Mouse (Mus musculus): ENCODE measurements around the gene Btla. TPM values are rescaled to one million over a fixed set of nuclear protein-coding genes. Genes with fewer than 3 reads are reported as not detected.

Gene Btla
- polyA plus RNA-seq, 1 experiment: not detected

DNA sequence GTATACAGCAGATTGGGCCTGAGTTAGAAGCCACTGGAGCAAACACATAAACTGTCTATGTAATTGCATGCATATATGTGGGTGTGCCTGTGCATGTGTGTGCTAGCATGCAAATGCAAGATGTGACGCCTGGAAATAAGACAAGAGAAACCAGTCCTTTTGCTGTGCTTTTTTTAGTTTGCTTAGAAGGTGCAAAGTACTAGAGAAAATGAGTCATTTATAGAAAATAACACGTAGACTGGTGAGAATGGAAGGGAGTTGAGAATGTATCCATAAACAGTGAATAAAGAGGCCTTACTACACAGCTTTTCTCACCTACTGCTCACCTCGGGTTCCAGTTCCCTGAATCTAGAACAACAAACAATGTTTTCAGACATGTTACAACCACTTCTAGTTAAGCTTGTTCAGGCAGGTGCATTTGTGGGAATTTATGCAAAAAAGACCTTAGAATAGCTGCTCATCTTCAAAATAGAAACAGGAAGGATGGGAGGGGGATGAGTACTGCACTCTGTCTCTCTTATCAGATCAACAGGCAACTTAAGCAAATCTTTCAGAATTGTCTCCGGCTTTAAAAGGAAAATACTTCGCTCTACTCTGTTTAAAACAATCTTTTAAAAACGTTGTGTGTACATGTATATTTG is 27.8 kb downstream of the Btla start:
- no peak for TF ChIP-seq GATA1 (IDR thresholded peaks at IDR 0.05; ENCODE audit: low read length)
- no peak for TF ChIP-seq TAL1 (IDR thresholded peaks at IDR 0.05; ENCODE audit: low read length)
- H3K36me3 ChIP-seq (ENCODE audit: control insufficient read depth): no peaks in the 10 kb centered on the region
- H3K9me3 ChIP-seq (ENCODE audit: control insufficient read depth, low read length): no peaks in the 10 kb centered on the region
- no peaks in the 10 kb centered on the region for H3K4me1 ChIP-seq (ENCODE audit: control insufficient read depth)
- no peak overlapping the region for H3K4me3 ChIP-seq (replicated peaks)
- H3K27me3 ChIP-seq (ENCODE audit: control insufficient read depth): no peaks in the 10 kb centered on the region

DNA sequence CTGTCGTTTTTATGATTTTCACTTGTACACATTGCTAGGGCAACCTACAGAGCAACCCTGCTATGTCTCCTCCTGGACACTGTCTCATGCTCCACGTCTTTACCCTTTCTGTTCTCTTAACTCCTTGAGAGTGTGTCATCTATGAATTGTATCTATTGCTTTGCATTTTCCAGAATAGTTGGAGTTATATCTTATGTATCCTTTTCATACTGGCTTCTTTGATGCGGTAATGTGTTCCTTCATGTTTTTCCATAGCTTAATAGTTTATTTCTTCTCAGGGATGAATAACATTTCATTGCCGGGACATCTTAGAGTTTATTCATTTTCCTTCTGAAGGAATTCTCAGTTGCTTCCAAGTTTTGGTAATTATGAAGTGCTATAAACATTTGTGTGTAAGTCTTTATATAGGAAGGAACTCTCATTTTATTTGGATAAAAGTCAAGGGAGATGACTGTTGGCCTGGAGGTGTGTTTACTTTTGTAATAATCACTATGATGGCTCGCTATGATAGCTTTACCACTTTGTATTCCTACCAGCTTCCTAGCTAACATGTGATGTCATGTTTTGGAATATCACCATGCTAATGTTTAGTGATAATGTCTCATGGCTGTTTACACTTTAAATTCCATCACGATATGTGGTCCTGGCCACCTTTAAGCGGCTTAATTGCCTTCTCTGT is 31.2 kb downstream of the Btla start:
- TF ChIP-seq GATA1 (IDR thresholded peaks at IDR 0.05; ENCODE audit: low read length) (no peak), TAL1 (IDR thresholded peaks at IDR 0.05; ENCODE audit: low read length) (no peak)

DNA sequence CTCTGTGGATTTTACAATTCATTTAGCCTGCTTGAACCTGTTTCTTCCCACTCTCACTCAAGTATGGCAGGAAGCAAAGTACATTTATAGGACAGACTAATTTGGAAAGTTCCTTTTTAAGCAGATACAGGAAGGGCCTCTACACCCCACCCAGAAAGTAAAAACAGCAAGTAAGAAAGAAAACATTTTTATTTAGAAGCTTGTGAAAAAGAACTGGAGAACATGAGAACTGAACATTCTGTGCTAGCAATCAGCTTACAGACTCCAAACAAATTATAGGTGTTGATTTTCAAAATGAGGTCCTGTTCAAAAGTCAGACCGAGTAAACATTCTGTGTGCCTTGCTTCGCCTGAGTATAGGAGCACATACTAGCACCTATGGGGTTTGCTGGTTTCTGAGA is 32.8 kb downstream of the Btla start:
- Histone ChIP-seq H3K4me3 (replicated peaks) (no peak overlapping the region), H3K36me3 (ENCODE audit: control insufficient read depth) (no peaks in the 10 kb centered on the region), H3K27me3 (ENCODE audit: control insufficient read depth) (no peaks in the 10 kb centered on the region), H3K9me3 (ENCODE audit: control insufficient read depth, low read length) (no peaks in the 10 kb centered on the region), H3K4me1 (ENCODE audit: control insufficient read depth) (no peaks in the 10 kb centered on the region)
- no peak for TF ChIP-seq GATA1 (IDR thresholded peaks at IDR 0.05; ENCODE audit: low read length)
- no peak for TF ChIP-seq TAL1 (IDR thresholded peaks at IDR 0.05; ENCODE audit: low read length)

More for the DNA sequence above, 31.2 kb downstream of the Btla start:
- Histone ChIP-seq H3K4me3 (replicated peaks) (no peak overlapping the region), H3K27me3 (ENCODE audit: control insufficient read depth) (no peaks in the 10 kb centered on the region), H3K36me3 (ENCODE audit: control insufficient read depth) (no peaks in the 10 kb centered on the region), H3K4me1 (ENCODE audit: control insufficient read depth) (no peaks in the 10 kb centered on the region), H3K9me3 (ENCODE audit: control insufficient read depth, low read length) (no peaks in the 10 kb centered on the region)

DNA sequence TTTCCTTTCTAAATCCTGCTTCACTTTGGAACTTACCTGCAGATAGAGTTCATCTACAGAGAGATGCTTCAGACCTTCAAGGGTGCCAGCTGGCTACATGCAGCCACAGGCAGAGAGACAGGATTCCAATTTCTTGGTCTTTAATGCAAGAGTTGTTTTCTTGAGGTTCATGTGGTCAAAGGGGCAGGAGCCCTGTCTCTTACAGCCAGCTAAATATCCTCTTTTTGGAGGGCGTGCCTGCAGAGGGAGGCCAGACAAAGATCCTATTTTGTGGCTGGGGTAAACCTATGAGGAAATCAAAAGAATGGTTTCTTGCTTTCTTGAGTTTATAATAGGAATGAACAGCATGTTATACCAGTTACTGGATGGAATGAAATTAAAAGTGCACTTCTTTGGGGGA is 33.5 kb downstream of the Btla start:
- no peaks in the 10 kb centered on the region for H3K4me1 ChIP-seq (ENCODE audit: control insufficient read depth)
- no peaks in the 10 kb centered on the region for H3K36me3 ChIP-seq (ENCODE audit: control insufficient read depth)
- no peaks in the 10 kb centered on the region for H3K9me3 ChIP-seq (ENCODE audit: control insufficient read depth, low read length)
- no peak overlapping the region for H3K4me3 ChIP-seq (replicated peaks)
- TF ChIP-seq GATA1 (IDR thresholded peaks at IDR 0.05; ENCODE audit: low read length): no peak
- no peak for TF ChIP-seq TAL1 (IDR thresholded peaks at IDR 0.05; ENCODE audit: low read length)
- H3K27me3 ChIP-seq (ENCODE audit: control insufficient read depth): no peaks in the 10 kb centered on the region

DNA sequence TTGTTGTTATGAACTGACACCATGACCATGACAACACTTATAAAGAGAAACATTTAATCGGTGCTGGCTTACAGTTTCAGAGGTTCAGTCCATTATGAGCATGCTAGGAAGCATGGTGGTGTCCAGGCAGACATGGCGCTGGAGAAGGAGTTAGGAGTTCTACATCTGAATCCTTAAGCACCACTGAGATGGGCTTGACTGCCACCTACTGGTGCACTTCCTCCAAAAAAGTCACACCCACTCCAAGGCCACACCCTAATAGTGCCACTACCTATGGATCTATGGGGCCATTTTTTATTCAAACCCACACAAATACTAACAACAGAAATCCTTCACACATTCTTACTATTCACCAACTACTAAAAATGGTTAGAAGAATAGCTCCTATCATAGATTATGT is 35.5 kb downstream of the Btla start:
- no peak overlapping the region for H3K4me3 ChIP-seq (replicated peaks)
- no peak for TF ChIP-seq GATA1 (IDR thresholded peaks at IDR 0.05; ENCODE audit: low read length)
- no peak for TF ChIP-seq TAL1 (IDR thresholded peaks at IDR 0.05; ENCODE audit: low read length)
- H3K9me3 ChIP-seq (ENCODE audit: control insufficient read depth, low read length): no peaks in the 10 kb centered on the region
- no peaks in the 10 kb centered on the region for H3K36me3 ChIP-seq (ENCODE audit: control insufficient read depth)
- H3K4me1 ChIP-seq (ENCODE audit: control insufficient read depth): no peaks in the 10 kb centered on the region
- H3K27me3 ChIP-seq (ENCODE audit: control insufficient read depth): no peaks in the 10 kb centered on the region

DNA sequence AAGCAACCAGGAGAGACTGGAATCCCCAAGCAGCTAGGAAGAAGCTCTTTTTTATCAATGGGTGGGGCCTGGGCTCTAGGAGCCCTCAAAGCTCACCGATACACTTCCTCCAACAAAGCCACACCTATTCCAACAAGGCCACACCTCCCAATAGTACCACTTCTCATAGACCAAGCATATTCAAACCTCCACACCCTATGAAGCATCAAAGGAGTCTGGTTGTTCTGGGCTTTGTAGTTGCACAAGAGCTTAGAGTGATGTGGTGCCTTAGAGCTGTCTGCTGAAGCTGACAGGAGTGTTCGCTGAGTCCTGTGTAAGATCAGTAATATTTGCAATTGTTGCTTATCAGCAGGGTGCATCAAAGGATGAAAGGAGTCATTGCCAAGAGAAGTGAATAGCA is 37.2 kb downstream of the Btla start:
- Histone ChIP-seq H3K27me3 (ENCODE audit: control insufficient read depth) (no peaks in the 10 kb centered on the region), H3K9me3 (ENCODE audit: control insufficient read depth, low read length) (no peaks in the 10 kb centered on the region), H3K36me3 (ENCODE audit: control insufficient read depth) (no peaks in the 10 kb centered on the region), H3K4me3 (replicated peaks) (no peak overlapping the region), H3K4me1 (ENCODE audit: control insufficient read depth) (no peaks in the 10 kb centered on the region)
- TF ChIP-seq GATA1 (IDR thresholded peaks at IDR 0.05; ENCODE audit: low read length) (no peak), TAL1 (IDR thresholded peaks at IDR 0.05; ENCODE audit: low read length) (no peak)

DNA sequence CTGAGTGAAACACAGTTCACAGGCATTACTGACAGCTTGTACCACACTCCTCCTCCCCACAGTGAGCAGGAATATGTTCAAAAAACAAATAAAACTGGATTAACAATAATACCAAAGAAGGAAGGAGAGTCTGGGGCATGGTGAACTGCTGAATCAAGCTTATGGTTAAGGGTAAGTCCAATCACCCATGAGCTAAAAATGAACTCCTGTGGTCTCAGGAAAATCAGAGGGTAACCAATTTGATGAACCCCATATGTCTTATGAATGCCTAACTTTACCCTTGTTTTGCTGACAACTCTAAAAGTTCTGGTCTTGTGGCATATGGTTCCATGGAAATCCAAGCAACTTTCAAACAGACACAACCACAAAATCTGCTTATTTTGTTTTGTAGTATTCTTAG is 37.9 kb downstream of the Btla start:
- Histone ChIP-seq H3K4me1 (ENCODE audit: control insufficient read depth) (no peaks in the 10 kb centered on the region), H3K9me3 (ENCODE audit: control insufficient read depth, low read length) (no peaks in the 10 kb centered on the region), H3K36me3 (ENCODE audit: control insufficient read depth) (no peaks in the 10 kb centered on the region), H3K27me3 (ENCODE audit: control insufficient read depth) (no peaks in the 10 kb centered on the region), H3K4me3 (replicated peaks) (no peak overlapping the region)
- TF ChIP-seq TAL1 (IDR thresholded peaks at IDR 0.05; ENCODE audit: low read length): no peak

DNA sequence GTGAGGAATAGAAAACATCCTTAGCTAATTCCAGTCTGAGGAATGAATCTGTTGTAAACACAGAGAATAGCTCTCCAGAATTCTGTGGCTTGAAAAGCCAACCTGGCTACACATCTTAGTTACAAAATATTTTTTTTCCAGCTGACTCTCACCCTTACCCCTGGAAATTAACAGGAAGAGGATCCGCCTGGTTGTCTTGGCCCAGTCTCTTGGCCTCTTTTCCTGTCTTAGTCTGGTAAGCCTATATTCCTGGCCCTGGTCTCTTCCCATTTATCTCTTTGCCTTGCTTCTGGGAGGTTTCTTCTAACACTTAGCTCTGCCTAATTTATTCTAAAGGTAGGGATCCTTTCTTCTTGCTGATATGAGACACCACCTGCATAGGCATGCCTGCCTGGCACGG is 45.8 kb downstream of the Btla start:
- TF ChIP-seq GATA1 (IDR thresholded peaks at IDR 0.05; ENCODE audit: low read length) (no peak), TAL1 (IDR thresholded peaks at IDR 0.05; ENCODE audit: low read length) (no peak)
- H3K4me3 ChIP-seq (replicated peaks): no peak overlapping the region
- H3K36me3 ChIP-seq (ENCODE audit: control insufficient read depth): no peaks in the 10 kb centered on the region
- H3K9me3 ChIP-seq (ENCODE audit: control insufficient read depth, low read length): no peaks in the 10 kb centered on the region
- H3K27me3 ChIP-seq (ENCODE audit: control insufficient read depth): no peaks in the 10 kb centered on the region
- no peaks in the 10 kb centered on the region for H3K4me1 ChIP-seq (ENCODE audit: control insufficient read depth)

DNA sequence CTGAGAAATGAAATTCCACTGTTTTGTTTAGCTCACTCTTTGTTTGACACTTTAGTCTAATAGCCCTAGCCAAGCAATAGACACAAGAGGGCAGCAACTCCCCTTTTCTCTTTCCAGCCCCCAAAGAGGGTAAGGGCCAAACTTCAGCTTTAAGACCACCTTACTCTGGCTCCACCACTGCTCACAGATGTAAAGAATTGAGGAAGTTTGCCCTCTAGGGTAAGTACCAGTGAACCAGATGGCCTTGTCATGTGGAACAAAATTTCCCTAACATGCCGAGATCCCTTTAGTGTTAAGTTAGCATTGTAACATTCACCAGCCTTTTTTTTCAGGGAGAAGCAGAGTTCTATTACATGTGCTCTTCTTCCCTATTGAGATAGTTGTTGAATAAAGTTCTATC is 59.0 kb downstream of the Btla start:
- H3K27me3 ChIP-seq (ENCODE audit: control insufficient read depth): no peaks in the 10 kb centered on the region
- TF ChIP-seq GATA1 (IDR thresholded peaks at IDR 0.05; ENCODE audit: low read length) (no peak), TAL1 (IDR thresholded peaks at IDR 0.05; ENCODE audit: low read length) (no peak)
- no peaks in the 10 kb centered on the region for H3K36me3 ChIP-seq (ENCODE audit: control insufficient read depth)
- H3K9me3 ChIP-seq (ENCODE audit: control insufficient read depth, low read length): no peaks in the 10 kb centered on the region
- H3K4me1 ChIP-seq (ENCODE audit: control insufficient read depth): no peaks in the 10 kb centered on the region
- no peak overlapping the region for H3K4me3 ChIP-seq (replicated peaks)
